In genomic region chr4:155891551-155892001, GRCm38 (mm10) we compare ENCODE assay signal across 8 mouse cellular contexts. TPM values are rescaled to one million over a fixed set of nuclear protein-coding genes. Genes with fewer than 3 reads are reported as not detected.
DNase-seq lines count a peak whose midpoint lies in the region; ATAC-seq lines count a peak whose summit lies in the region.

TSS of gene Pusl1 (minus strand) at chr4:155891781.
TSS of gene Acap3 (plus strand) at chr4:155891822.

- WGBS in heart, embryonic 13.5 days = under 1% methylated on average over 52 of the region's 52 CpGs
- under 1% methylated on average over 52 of the region's 52 CpGs for WGBS in liver, embryonic 12.5 days (ENCODE audit: insufficient replicate concordance)
- under 1% methylated on average over 52 of the region's 52 CpGs for WGBS in stomach, embryonic 15.5 days

- ATAC-seq in erythroid progenitor cell, adult 5-6 weeks (replicated peaks; ENCODE audit: low FRiP score, poor library complexity, severe bottlenecking) = peak; percentile 62
- ATAC-seq in heart, embryonic 13.5 days (ENCODE audit: extremely low read depth, insufficient number of reproducible peaks, low FRiP score, low TSS enrichment) = peak; percentile 84
- peak; percentile 84 for ATAC-seq in liver, embryonic 12.5 days
- ATAC-seq in stomach, embryonic 15.5 days (ENCODE audit: insufficient read depth, low FRiP score, low read depth) = peak; percentile 81

- H3K9ac ChIP-seq in heart, embryonic 13.5 days = peak within 1 kb of the TSS; percentile 93
- peak within 1 kb of the TSS; percentile 85 for H3K9ac ChIP-seq in liver, embryonic 12.5 days
- H3K9ac ChIP-seq in stomach, embryonic 15.5 days = peak within 1 kb of the TSS; percentile 97

- peak; percentile 97 for DNase-seq in CD4-positive helper T cell, adult 2 months (ENCODE audit: low read depth, low spot score)
- DNase-seq in brain, embryonic 18.5 days (ENCODE audit: low read depth, low spot score) = peak; percentile 91
- DNase-seq in kidney, postnatal 10 days = peak; percentile 99
- peak; percentile 92 to 95 for DNase-seq in natural killer cell, adult 2 months (ENCODE audit: low spot score in 2 of 2)

- H3K27ac ChIP-seq in heart, embryonic 13.5 days (replicated peaks) = peak within 1 kb of the TSS; percentile 99
- H3K27ac ChIP-seq in liver, embryonic 12.5 days = peak within 1 kb of the TSS; percentile 92
- H3K27ac ChIP-seq in stomach, embryonic 15.5 days = peak within 1 kb of the TSS; percentile 99

- no peaks in the 10 kb centered on the region for H3K27me3 ChIP-seq in heart, embryonic 13.5 days (replicated peaks)
- H3K27me3 ChIP-seq in liver, embryonic 12.5 days (replicated peaks) = no peaks in the 10 kb centered on the region
- H3K27me3 ChIP-seq in stomach, embryonic 15.5 days (replicated peaks) = no peaks in the 10 kb centered on the region

- peaks cover 44% of the 10 kb centered on the region for H3K36me3 ChIP-seq in heart, embryonic 13.5 days
- peaks cover 51% of the 10 kb centered on the region for H3K36me3 ChIP-seq in liver, embryonic 12.5 days
- H3K36me3 ChIP-seq in stomach, embryonic 15.5 days = peaks cover 25% of the 10 kb centered on the region

- H3K4me3 ChIP-seq in heart, embryonic 13.5 days = peak within 1 kb of the TSS; percentile 92
- peak within 1 kb of the TSS; percentile 79 for H3K4me3 ChIP-seq in liver, embryonic 12.5 days
- peak within 1 kb of the TSS; percentile 97 for H3K4me3 ChIP-seq in stomach, embryonic 15.5 days (replicated peaks)

- peaks cover 45% of the 10 kb centered on the region for H3K4me1 ChIP-seq in heart, embryonic 13.5 days
- peaks cover 49% of the 10 kb centered on the region for H3K4me1 ChIP-seq in liver, embryonic 12.5 days
- H3K4me1 ChIP-seq in stomach, embryonic 15.5 days = peaks cover 39% of the 10 kb centered on the region

- peak within 1 kb of the TSS; percentile 91 for H3K4me2 ChIP-seq in heart, embryonic 13.5 days
- H3K4me2 ChIP-seq in liver, embryonic 12.5 days = peak within 1 kb of the TSS; percentile 100
- H3K4me2 ChIP-seq in stomach, embryonic 15.5 days = peak within 1 kb of the TSS; percentile 96

- H3K9me3 ChIP-seq in heart, embryonic 13.5 days = no peaks in the 10 kb centered on the region
- H3K9me3 ChIP-seq in liver, embryonic 12.5 days (replicated peaks) = no peaks in the 10 kb centered on the region
- H3K9me3 ChIP-seq in stomach, embryonic 15.5 days = no peaks in the 10 kb centered on the region

RNA-seq across cellular contexts. Expression of gene Pusl1, which starts in this region (rescaled TPM):
- total RNA-seq in erythroid progenitor cell, adult 5-6 weeks (2015; ENCODE audit: low replicate concordance) = 2.2 and 5.4 TPM in 2 replicates
- 4.6 and 9.8 TPM in 2 replicates for total RNA-seq in erythroid progenitor cell, adult 5-6 weeks (2017; ENCODE audit: low replicate concordance)
- 32.5 and 33.1 TPM in 2 replicates for polyA plus RNA-seq in heart, embryonic 13.5 days (2015; fragmentation: Nextera tagmentation; extraction: Ambion mirVana)
- polyA plus RNA-seq in liver, embryonic 12.5 days (2016; fragmentation: Nextera tagmentation; extraction: Ambion mirVana) = 32.7 and 33.6 TPM in 2 replicates
- polyA plus RNA-seq in stomach, embryonic 15.5 days (2015; fragmentation: Nextera tagmentation; extraction: Ambion mirVana) = 51.2 and 51.9 TPM in 2 replicates

RNA-seq across cellular contexts. Expression of gene Acap3, which starts in this region (rescaled TPM):
- total RNA-seq in erythroid progenitor cell, adult 5-6 weeks (2015; ENCODE audit: low replicate concordance) = 30.2 and 49.0 TPM in 2 replicates
- 31.5 and 42.0 TPM in 2 replicates for total RNA-seq in erythroid progenitor cell, adult 5-6 weeks (2017; ENCODE audit: low replicate concordance)
- 8.8 and 10.4 TPM in 2 replicates for polyA plus RNA-seq in heart, embryonic 13.5 days (2015; fragmentation: Nextera tagmentation; extraction: Ambion mirVana)
- 13.4 and 13.6 TPM in 2 replicates for polyA plus RNA-seq in liver, embryonic 12.5 days (2016; fragmentation: Nextera tagmentation; extraction: Ambion mirVana)
- 17.0 and 17.5 TPM in 2 replicates for polyA plus RNA-seq in stomach, embryonic 15.5 days (2015; fragmentation: Nextera tagmentation; extraction: Ambion mirVana)

Comparison
In these comparisons a context has a peak if more than half of its experiments do, and no peak if none do; other contexts are left out.
1. Peak in every context shown above with its lines: DNase-seq, ATAC-seq, H3K4me3 ChIP-seq and H3K27ac ChIP-seq.